Mouse (Mus musculus) stomach, postnatal 0 days (tissue): Measurements from ENCODE around the gene Trnau1ap. TPM values are rescaled to one million over a fixed set of nuclear protein-coding genes. Genes with fewer than 3 reads are reported as not detected.

Experiments
- ATAC-seq: fragments of 200-750 bp; cut with Nextera tagmentation; 2 replicates; pipeline ENCODE4 v1.8.0; 2017; ENCODE audit not compliant: low FRiP score, low TSS enrichment
- DNase-seq: peaks from one replicate; pipeline ENCODE4 v3.0.0-alpha.2; 2016; ENCODE audit warnings: low spot score
- H3K27ac ChIP-seq: fragments of 300-500 bp; sonication (generic); replicated peaks from 2 replicates; pipeline ENCODE4 v1.5.1; 2014; ENCODE audit warnings: mild to moderate bottlenecking, control low read depth
- H3K27me3 ChIP-seq: fragments of 300-500 bp; sonication (generic); 2 replicates; pipeline ENCODE4 v1.6.1; 2014; ENCODE audit warnings: low read length; ENCODE audit not compliant: control insufficient read depth, insufficient read depth
- H3K36me3 ChIP-seq: fragments of 300-500 bp; sonication (generic); 2 replicates; pipeline ENCODE4 v1.6.1; 2014; ENCODE audit warnings: low read length, mixed read lengths; ENCODE audit not compliant: control insufficient read depth, insufficient read depth
- H3K4me1 ChIP-seq: fragments of 300-500 bp; sonication (generic); replicated peaks from 2 replicates; pipeline ENCODE4 v1.6.1; 2014; ENCODE audit warnings: antibody characterized with exemption; ENCODE audit not compliant: control insufficient read depth, insufficient read depth
- H3K4me2 ChIP-seq: fragments of 300-500 bp; sonication (generic); replicated peaks from 2 replicates; pipeline ENCODE4 v1.6.1; 2014; ENCODE audit warnings: low read depth, mild to moderate bottlenecking, control low read depth, moderate library complexity
- H3K4me3 ChIP-seq: fragments of 300-500 bp; sonication (generic); 2 replicates; pipeline ENCODE4 v1.5.1; 2014; ENCODE audit warnings: low read depth, low read length, control low read depth
- H3K9ac ChIP-seq: fragments of 300-500 bp; sonication (generic); 2 replicates; pipeline ENCODE4 v1.6.1; 2014; ENCODE audit warnings: mild to moderate bottlenecking, low read length, control low read depth, mixed read lengths
- H3K9me3 ChIP-seq: fragments of 300-500 bp; sonication (generic); 2 replicates; pipeline ENCODE4 v1.6.1; 2016; ENCODE audit warnings: low read length; ENCODE audit not compliant: control insufficient read depth
- CTCF ChIP-seq: IDR thresholded peaks from 2 replicates; pipeline ENCODE4 v1.5.1; 2016; ENCODE audit warnings: antibody characterized with exemption, low read depth, mild to moderate bottlenecking, moderate library complexity
- EP300 ChIP-seq: optimal IDR thresholded peaks from 2 replicates; pipeline ENCODE3; 2016; ENCODE audit warnings: antibody characterized with exemption
- WGBS: fragments of 180-500 bp; shearing (Covaris S2); extraction: QIAGEN DNeasy Blood & Tissue Kit; methylation state at CpG from one replicate; pipeline ENCODE4 v1.1.7; 2014; 5-methylcytosine and 5-hydroxymethylcytosine counted together
- polyA plus RNA-seq: library from polyadenylated mRNA; unstranded; fragments of >200 nt; fragmentation: Nextera tagmentation; extraction: Ambion mirVana; gene quantifications from 2 replicates; pipeline ENCODE4 v1.2.1, GENCODE M21; 2015

Gene Trnau1ap
- polyA plus RNA-seq, 1 experiment from 2014 or later: 45.7 TPM

DNA sequence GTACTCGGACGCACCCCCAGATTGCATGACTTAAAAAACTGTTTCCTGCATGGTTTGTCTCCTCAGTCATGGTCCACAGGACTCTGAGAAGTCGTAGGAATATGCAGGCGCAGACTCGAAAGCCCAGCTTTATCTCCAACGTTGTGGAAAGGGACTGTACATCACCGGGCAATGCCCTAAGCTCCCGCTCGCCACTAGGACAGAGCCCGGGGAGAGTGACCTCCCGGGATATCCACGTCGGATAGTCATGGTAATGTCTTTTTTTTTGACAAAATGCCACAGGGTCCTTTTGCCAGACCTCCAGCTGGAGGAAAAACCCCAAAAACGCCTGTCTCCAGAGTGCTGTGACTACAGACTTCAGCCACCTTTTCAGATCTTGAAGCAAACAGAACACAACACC is 23.4 kb upstream of the Trnau1ap start:
- peak overlapping the region; percentile 76 for H3K4me2 ChIP-seq
- no peaks in the 10 kb centered on the region for H3K4me1 ChIP-seq
- ATAC-seq (no peak), DNase-seq (peak; percentile 31)
- WGBS: under 1% methylated on average over 14 of the region's 14 CpGs
- no peak for TF ChIP-seq EP300
- no peak for TF ChIP-seq CTCF
- peak overlapping the region; percentile 77 for H3K9ac ChIP-seq
- peak overlapping the region; percentile 95 for H3K27ac ChIP-seq
- peaks cover 6% of the 10 kb centered on the region for H3K36me3 ChIP-seq
- peak overlapping the region; percentile 68 for H3K4me3 ChIP-seq
- H3K9me3 ChIP-seq: no peaks in the 10 kb centered on the region
- no peaks in the 10 kb centered on the region for H3K27me3 ChIP-seq

DNA sequence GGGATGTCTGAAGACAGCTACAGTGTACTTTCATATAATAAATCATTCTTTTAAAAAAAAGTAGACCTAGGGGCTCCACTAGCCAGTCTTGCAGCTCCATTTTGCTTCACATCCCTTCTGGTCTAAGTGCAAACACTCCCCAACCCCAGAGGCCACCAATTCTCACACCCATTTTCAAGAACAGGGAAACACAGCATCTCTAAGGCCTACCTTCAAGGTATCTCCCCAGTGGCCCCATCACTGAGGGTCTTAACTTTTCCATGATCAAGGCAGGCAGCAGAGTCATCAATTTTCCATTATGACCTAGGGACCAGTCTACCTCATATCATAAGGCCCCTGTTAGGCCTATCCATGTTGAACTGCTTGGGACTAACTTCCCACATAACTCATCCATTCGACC is 22.1 kb upstream of the Trnau1ap start:
- WGBS: 21% methylated on average over 1 of the region's 1 CpGs
- Histone ChIP-seq H3K9me3 (no peaks in the 10 kb centered on the region), H3K27ac (no peak overlapping the region), H3K4me3 (no peak overlapping the region), H3K4me1 (no peaks in the 10 kb centered on the region), H3K36me3 (no peaks in the 10 kb centered on the region; the same call in 1 of the 2 replicates), H3K9ac (no peak overlapping the region), H3K27me3 (no peaks in the 10 kb centered on the region), H3K4me2 (peak overlapping the region; percentile 76; the same call in 1 of the 2 replicates)
- TF ChIP-seq EP300: no peak
- no peak for TF ChIP-seq CTCF
- ATAC-seq (no peak), DNase-seq (no peak)

DNA sequence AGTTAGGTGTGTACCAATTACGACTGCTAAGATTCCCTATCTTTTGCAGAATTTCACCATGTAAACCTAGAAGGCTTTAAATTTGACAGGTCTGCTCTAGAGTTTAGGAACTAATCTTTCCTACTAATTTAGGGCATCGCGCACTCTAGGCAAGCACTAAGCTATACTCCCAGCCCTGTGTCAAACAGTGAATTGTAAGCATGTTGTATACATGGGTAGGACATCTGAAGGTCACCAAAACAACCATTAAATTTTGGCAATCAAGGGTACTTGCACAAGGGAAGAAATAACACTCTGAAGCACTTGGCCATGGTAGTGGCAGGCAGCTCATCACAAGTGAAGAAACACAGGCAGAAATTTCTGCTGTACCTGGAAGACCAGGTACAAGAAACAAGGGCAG is 21.5 kb upstream of the Trnau1ap start:
- Histone ChIP-seq H3K4me1 (no peaks in the 10 kb centered on the region), H3K9me3 (no peaks in the 10 kb centered on the region), H3K27me3 (no peaks in the 10 kb centered on the region), H3K4me2 (no peak overlapping the region), H3K36me3 (no peaks in the 10 kb centered on the region; the same call in 1 of the 2 replicates), H3K27ac (no peak overlapping the region), H3K9ac (no peak overlapping the region), H3K4me3 (no peak overlapping the region)
- ATAC-seq (no peak), DNase-seq (no peak)
- 83% methylated on average over 3 of the region's 3 CpGs for WGBS
- TF ChIP-seq CTCF: no peak
- no peak for TF ChIP-seq EP300

DNA sequence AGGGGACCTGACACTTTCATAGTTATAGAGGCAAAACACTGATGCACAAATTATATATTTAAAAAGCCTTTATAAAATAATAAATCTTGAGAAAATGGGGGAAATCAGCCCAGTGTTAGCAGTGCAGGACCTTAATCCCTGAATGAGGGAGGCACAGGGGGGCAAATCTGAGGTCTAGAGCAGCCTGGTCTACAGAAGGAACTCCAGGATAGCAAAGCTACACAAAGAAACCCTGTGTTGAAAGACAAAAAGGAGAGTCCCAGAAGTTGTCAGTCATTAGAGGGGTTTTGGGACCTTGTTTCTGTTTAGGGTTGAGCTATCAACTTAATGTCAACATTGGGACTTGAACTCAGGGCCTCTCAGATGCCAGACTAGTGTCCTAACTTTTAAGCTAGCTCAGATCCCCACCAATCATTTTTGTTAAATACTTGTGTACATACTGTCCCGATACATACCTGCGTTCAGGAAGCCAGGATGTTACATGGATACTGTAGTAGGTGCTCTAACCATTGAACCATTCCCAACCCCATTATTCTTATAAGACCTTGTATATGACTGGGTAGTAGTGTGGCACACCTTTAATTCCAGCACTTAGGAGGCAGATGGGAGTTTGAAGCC is 20.9 kb upstream of the Trnau1ap start:
- Histone ChIP-seq H3K4me2 (no peak overlapping the region), H3K27ac (no peak overlapping the region), H3K4me1 (no peaks in the 10 kb centered on the region), H3K36me3 (no peaks in the 10 kb centered on the region; the same call in 1 of the 2 replicates), H3K9me3 (no peaks in the 10 kb centered on the region), H3K9ac (no peak overlapping the region), H3K27me3 (no peaks in the 10 kb centered on the region), H3K4me3 (no peak overlapping the region)
- no peak for DNase-seq
- TF ChIP-seq EP300 (no peak), CTCF (no peak)
- ATAC-seq: no peak
- 59% methylated on average over 2 of the region's 2 CpGs for WGBS

DNA sequence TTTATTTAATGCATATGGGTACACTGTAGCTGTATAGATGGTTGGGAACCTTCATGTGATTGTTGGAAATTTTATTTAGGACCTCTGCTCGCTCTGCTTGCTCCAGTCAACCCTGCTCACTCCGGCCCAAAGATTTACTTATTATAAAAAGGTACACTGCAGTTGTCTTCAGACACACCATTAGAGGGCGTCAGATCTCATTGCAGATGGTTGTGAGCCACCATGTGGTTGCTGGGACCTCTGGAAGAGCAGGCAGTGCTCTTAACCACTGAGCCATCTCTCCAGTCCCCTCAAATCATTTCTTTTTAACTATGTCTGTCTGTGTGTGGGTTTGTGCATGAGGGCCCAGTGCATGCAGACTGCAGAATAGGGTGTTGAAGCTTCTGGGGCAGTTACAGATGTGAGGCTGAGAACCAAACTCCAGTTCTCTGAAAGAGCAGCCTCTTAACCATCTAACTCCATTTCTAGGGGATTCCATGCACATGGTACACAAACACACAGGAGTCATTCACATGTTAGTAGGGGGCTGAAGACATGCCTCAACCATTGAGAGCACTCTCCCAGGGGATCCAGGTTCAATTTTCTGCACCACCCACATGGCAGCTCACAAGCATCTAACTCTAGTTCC is 20.3 kb upstream of the Trnau1ap start:
- no peak overlapping the region for H3K9ac ChIP-seq
- H3K36me3 ChIP-seq: no peaks in the 10 kb centered on the region; the same call in 1 of the 2 replicates
- TF ChIP-seq CTCF (peak; percentile 26; the same call in 1 of the 2 replicates), EP300 (no peak)
- no peak overlapping the region for H3K4me2 ChIP-seq
- no peaks in the 10 kb centered on the region for H3K9me3 ChIP-seq
- H3K4me3 ChIP-seq: no peak overlapping the region
- WGBS: 64% methylated on average over 3 of the region's 3 CpGs
- no peaks in the 10 kb centered on the region for H3K27me3 ChIP-seq
- DNase-seq (no peak), ATAC-seq (no peak)
- no peaks in the 10 kb centered on the region for H3K4me1 ChIP-seq
- H3K27ac ChIP-seq: no peak overlapping the region

DNA sequence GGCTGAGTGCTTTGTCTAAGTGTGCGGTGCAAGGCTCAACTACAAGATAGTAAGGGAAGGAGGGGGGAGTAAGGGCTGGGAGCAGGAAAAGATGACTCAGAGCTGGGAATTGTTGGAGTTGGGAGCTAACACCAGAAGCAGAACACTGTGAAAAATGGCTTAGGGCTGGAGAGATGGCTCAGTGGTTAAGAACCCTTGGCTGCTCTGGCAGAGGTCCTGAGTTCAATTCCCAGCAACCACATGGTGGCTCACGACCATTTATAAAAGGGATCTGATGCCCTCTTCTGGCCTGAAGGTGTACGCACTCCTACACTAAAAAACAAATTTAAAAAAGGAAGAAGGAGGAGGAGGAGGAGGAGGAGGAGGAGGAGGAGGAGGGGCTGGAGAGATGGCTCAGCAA is 17.3 kb upstream of the Trnau1ap start:
- H3K4me1 ChIP-seq: no peaks in the 10 kb centered on the region
- H3K4me3 ChIP-seq: no peak overlapping the region
- no peaks in the 10 kb centered on the region; the same call in 1 of the 2 replicates for H3K36me3 ChIP-seq
- no peak overlapping the region for H3K9ac ChIP-seq
- H3K27me3 ChIP-seq: no peaks in the 10 kb centered on the region
- H3K27ac ChIP-seq: no peak overlapping the region
- no peaks in the 10 kb centered on the region for H3K9me3 ChIP-seq
- DNase-seq: no peak
- TF ChIP-seq EP300 (no peak), CTCF (peak; percentile 52)
- H3K4me2 ChIP-seq: no peak overlapping the region
- WGBS: 45% methylated on average over 3 of the region's 3 CpGs
- no peak for ATAC-seq
